Mouse (Mus musculus): ENCODE data around the gene Adap1. TPM values are rescaled to one million over a fixed set of nuclear protein-coding genes. Genes with fewer than 3 reads are reported as not detected.
A peak's percentile ranks its signal among the peaks of the same experiment; 100 is the strongest.

The Adap1 gene
- total RNA-seq, 1 experiment from 2014 or later = 29.0 TPM

GRCm38 (mm10) chr5:139331742-139332141, 6.3 kb upstream of the Adap1 start:
- ATAC-seq (replicated peaks in 1 of 2; ENCODE audit: insufficient read depth in 1 of 2, low FRiP score in 2 of 2, low TSS enrichment in 1 of 2, low read depth in 1 of 2, poor library complexity in 2 of 2, severe bottlenecking in 2 of 2) = peak; percentile 53 to 61; a peak in 2 of 4 replicates

GRCm38 (mm10) chr5:139330766-139331165, 5.3 kb upstream of the Adap1 start:
- no peak for ATAC-seq (replicated peaks in 1 of 2; ENCODE audit: insufficient read depth in 1 of 2, low FRiP score in 2 of 2, low TSS enrichment in 1 of 2, low read depth in 1 of 2, poor library complexity in 2 of 2, severe bottlenecking in 2 of 2)

- no peak; a peak in 1 of 4 replicates for ATAC-seq (replicated peaks in 1 of 2; ENCODE audit: insufficient read depth in 1 of 2, low FRiP score in 2 of 2, low TSS enrichment in 1 of 2, low read depth in 1 of 2, poor library complexity in 2 of 2, severe bottlenecking in 2 of 2)
These were observed 2.2 kb upstream of the Adap1 start for GRCm38 (mm10) chr5:139327634-139328020.

GRCm38 (mm10) chr5:139326986-139327633, 1.7 kb upstream of the Adap1 start:
- no peak for ATAC-seq (replicated peaks in 1 of 2; ENCODE audit: insufficient read depth in 1 of 2, low FRiP score in 2 of 2, low TSS enrichment in 1 of 2, low read depth in 1 of 2, poor library complexity in 2 of 2, severe bottlenecking in 2 of 2)

- no peak for ATAC-seq (replicated peaks in 1 of 2; ENCODE audit: insufficient read depth in 1 of 2, low FRiP score in 2 of 2, low TSS enrichment in 1 of 2, low read depth in 1 of 2, poor library complexity in 2 of 2, severe bottlenecking in 2 of 2)
These were observed 782 bp upstream of the Adap1 start for GRCm38 (mm10) chr5:139326111-139326696.

GRCm38 (mm10) chr5:139324691-139325394, 579 bp downstream of the Adap1 start:
- peak; percentile 30 to 56 for ATAC-seq (replicated peaks in 1 of 2; ENCODE audit: insufficient read depth in 1 of 2, low FRiP score in 2 of 2, low TSS enrichment in 1 of 2, low read depth in 1 of 2, poor library complexity in 2 of 2, severe bottlenecking in 2 of 2)

- ATAC-seq (replicated peaks in 1 of 2; ENCODE audit: insufficient read depth in 1 of 2, low FRiP score in 2 of 2, low TSS enrichment in 1 of 2, low read depth in 1 of 2, poor library complexity in 2 of 2, severe bottlenecking in 2 of 2) = peak; percentile 61 to 72
These were observed 1.4 kb downstream of the Adap1 start for GRCm38 (mm10) chr5:139324045-139324491.

- ATAC-seq (replicated peaks in 1 of 2; ENCODE audit: insufficient read depth in 1 of 2, low FRiP score in 2 of 2, low TSS enrichment in 1 of 2, low read depth in 1 of 2, poor library complexity in 2 of 2, severe bottlenecking in 2 of 2) = no peak
These were observed 2.0 kb downstream of the Adap1 start for GRCm38 (mm10) chr5:139323260-139323924.

- no peak for ATAC-seq (replicated peaks in 1 of 2; ENCODE audit: insufficient read depth in 1 of 2, low FRiP score in 2 of 2, low TSS enrichment in 1 of 2, low read depth in 1 of 2, poor library complexity in 2 of 2, severe bottlenecking in 2 of 2)
These were observed 4.1 kb downstream of the Adap1 start for GRCm38 (mm10) chr5:139321331-139321730.

- ATAC-seq (replicated peaks in 1 of 2; ENCODE audit: insufficient read depth in 1 of 2, low FRiP score in 2 of 2, low TSS enrichment in 1 of 2, low read depth in 1 of 2, poor library complexity in 2 of 2, severe bottlenecking in 2 of 2) = no peak
These were observed 5.0 kb downstream of the Adap1 start for GRCm38 (mm10) chr5:139320424-139320823.

GRCm38 (mm10) chr5:139317751-139318504, 7.5 kb downstream of the Adap1 start:
- no peak for ATAC-seq (replicated peaks in 1 of 2; ENCODE audit: insufficient read depth in 1 of 2, low FRiP score in 2 of 2, low TSS enrichment in 1 of 2, low read depth in 1 of 2, poor library complexity in 2 of 2, severe bottlenecking in 2 of 2)

- no peak for ATAC-seq (replicated peaks in 1 of 2; ENCODE audit: insufficient read depth in 1 of 2, low FRiP score in 2 of 2, low TSS enrichment in 1 of 2, low read depth in 1 of 2, poor library complexity in 2 of 2, severe bottlenecking in 2 of 2)
These were observed 8.3 kb downstream of the Adap1 start for GRCm38 (mm10) chr5:139316982-139317675.

- ATAC-seq (replicated peaks in 1 of 2; ENCODE audit: insufficient read depth in 1 of 2, low FRiP score in 2 of 2, low TSS enrichment in 1 of 2, low read depth in 1 of 2, poor library complexity in 2 of 2, severe bottlenecking in 2 of 2) = peak in 1 of 2 experiments; percentile 23; a peak in 1 of 4 replicates
These were observed 10.3 kb downstream of the Adap1 start for GRCm38 (mm10) chr5:139314941-139315642.

GRCm38 (mm10) chr5:139313536-139313935, 11.9 kb downstream of the Adap1 start:
- ATAC-seq (replicated peaks in 1 of 2; ENCODE audit: insufficient read depth in 1 of 2, low FRiP score in 2 of 2, low TSS enrichment in 1 of 2, low read depth in 1 of 2, poor library complexity in 2 of 2, severe bottlenecking in 2 of 2) = no peak

- ATAC-seq (replicated peaks in 1 of 2; ENCODE audit: insufficient read depth in 1 of 2, low FRiP score in 2 of 2, low TSS enrichment in 1 of 2, low read depth in 1 of 2, poor library complexity in 2 of 2, severe bottlenecking in 2 of 2) = no peak
These were observed 13.6 kb downstream of the Adap1 start for GRCm38 (mm10) chr5:139311822-139312221.

GRCm38 (mm10) chr5:139310477-139310876, 14.9 kb downstream of the Adap1 start:
- ATAC-seq (replicated peaks in 1 of 2; ENCODE audit: insufficient read depth in 1 of 2, low FRiP score in 2 of 2, low TSS enrichment in 1 of 2, low read depth in 1 of 2, poor library complexity in 2 of 2, severe bottlenecking in 2 of 2) = no peak
